Comparison of ENCODE assay signal across 9 mouse cellular contexts in genomic region chr5:143363678-143364615, GRCm38 (mm10). TPM values are rescaled to one million over a fixed set of nuclear protein-coding genes. Genes with fewer than 3 reads are reported as not detected.
A peak's percentile ranks its signal among the peaks of the same experiment; 100 is the strongest.
DNase-seq lines count a peak whose midpoint lies in the region; ATAC-seq and TF ChIP-seq lines count a peak whose summit lies in the region.
"Had no signal": no experiment of that assay in that cellular context is flagged by ENCODE, and none has a peak within 500 bp of the region (broad histone marks: within the 10 kb centered on the region; RNA-seq: fewer than 3 reads in every experiment).

No protein-coding gene starts in this region.

- peaks cover 70% of the 10 kb centered on the region for H3K27me3 ChIP-seq in heart, embryonic 10.5 days (ENCODE audit: insufficient read depth, poor library complexity, severe bottlenecking)
- peaks cover 27% of the 10 kb centered on the region for H3K27me3 ChIP-seq in liver, embryonic 14.5 days (ENCODE audit: control insufficient read depth, insufficient read depth, low read length)
- H3K27me3 ChIP-seq in stomach, embryonic 15.5 days (replicated peaks) = peaks cover 35% of the 10 kb centered on the region

- WGBS in heart, embryonic 10.5 days = under 1% methylated on average over 47 of the region's 47 CpGs
- WGBS in liver, embryonic 14.5 days (ENCODE audit: insufficient replicate concordance) = 1% methylated on average over 47 of the region's 47 CpGs
- under 1% methylated on average over 47 of the region's 47 CpGs for WGBS in stomach, embryonic 15.5 days

- H3K9me3 ChIP-seq in heart, embryonic 10.5 days = no peaks in the 10 kb centered on the region
- H3K9me3 ChIP-seq in liver, embryonic 14.5 days (ENCODE audit: control insufficient read depth, low read length) = no peaks in the 10 kb centered on the region
- H3K9me3 ChIP-seq in stomach, embryonic 15.5 days = no peaks in the 10 kb centered on the region

- no peak for ATAC-seq in liver, embryonic 14.5 days (ENCODE audit: insufficient read depth)
- ATAC-seq in stomach, embryonic 15.5 days (ENCODE audit: insufficient read depth, low FRiP score, low read depth) = peak; percentile 55; the same call in 1 of the 2 replicates
- ATAC-seq in megakaryocyte progenitor cell, adult 5-6 weeks (replicated peaks; ENCODE audit: poor library complexity) = no peak

- peak; percentile 91 for DNase-seq in heart, embryonic 10.5 days (ENCODE audit: low spot score)
- DNase-seq in heart, adult 8-10 months (ENCODE audit: low spot score) = no peak
- peak; percentile 49 for DNase-seq in heart, postnatal 4 days
- no peak for DNase-seq in liver, embryonic 14.5 days (ENCODE audit: low read depth in 3 of 3, low spot score in 3 of 3)
- DNase-seq in thymus, adult 18-20 months = no peak

- H3K27ac ChIP-seq in heart, embryonic 10.5 days = peak overlapping the region; percentile 75
- no peak overlapping the region for H3K27ac ChIP-seq in brown adipose tissue, adult 24 weeks (replicated peaks; ENCODE audit: low read depth, low read length)
- H3K27ac ChIP-seq in liver, embryonic 14.5 days = no peak overlapping the region
- H3K27ac ChIP-seq in stomach, embryonic 15.5 days = no peak overlapping the region

- H3K4me1 ChIP-seq in heart, embryonic 10.5 days = peaks cover 17% of the 10 kb centered on the region
- H3K4me1 ChIP-seq in brown adipose tissue, adult 24 weeks (ENCODE audit: control insufficient read depth, insufficient read depth, insufficient read length, low read length) = no peaks in the 10 kb centered on the region
- H3K4me1 ChIP-seq in liver, embryonic 14.5 days (replicated peaks; ENCODE audit: control insufficient read depth in 2 of 2, insufficient read depth in 2 of 2, low read length in 1 of 2) = no peaks in the 10 kb centered on the region
- H3K4me1 ChIP-seq in stomach, embryonic 15.5 days = peaks cover 8% of the 10 kb centered on the region; the same call in 1 of the 2 replicates

- H3K4me2 ChIP-seq in liver, embryonic 14.5 days (ENCODE audit: low read depth) = peak overlapping the region; percentile 47
- peak overlapping the region; percentile 86 for H3K4me2 ChIP-seq in stomach, embryonic 15.5 days

- TF ChIP-seq CTCF in liver, embryonic 14.5 days (IDR thresholded peaks at IDR 0.05; ENCODE audit: low read depth) = no peak

- H3K36me3 ChIP-seq in heart, embryonic 10.5 days = no peaks in the 10 kb centered on the region
- no peaks in the 10 kb centered on the region for H3K36me3 ChIP-seq in liver, embryonic 14.5 days (replicated peaks; ENCODE audit: control insufficient read depth, insufficient read depth, low read depth)
- no peaks in the 10 kb centered on the region for H3K36me3 ChIP-seq in stomach, embryonic 15.5 days

- peak overlapping the region; percentile 70 for H3K4me3 ChIP-seq in heart, embryonic 10.5 days
- H3K4me3 ChIP-seq in brown adipose tissue, adult 24 weeks (ENCODE audit: insufficient read depth, low read depth, low read length) = peak overlapping the region; percentile 30; the same call in 1 of the 2 replicates
- H3K4me3 ChIP-seq in liver, embryonic 14.5 days (ENCODE audit: insufficient read depth in 1 of 2, low read depth in 2 of 2, low read length in 2 of 2) = peak overlapping the region in 1 of 2 experiments; percentile 31; a peak in 2 of 4 replicates
- peak overlapping the region; percentile 43 for H3K4me3 ChIP-seq in stomach, embryonic 15.5 days (replicated peaks)

- no peak overlapping the region for H3K9ac ChIP-seq in liver, embryonic 14.5 days (replicated peaks)
- H3K9ac ChIP-seq in stomach, embryonic 15.5 days = peak overlapping the region; percentile 25; the same call in 1 of the 2 replicates

- no peak for TF ChIP-seq EP300 in liver, embryonic 14.5 days (IDR thresholded peaks at IDR 0.05; ENCODE audit: low read depth)

RNA-seq across cellular contexts. Expression of gene Grid2ip, which starts 6.8 kb away (rescaled TPM):
- polyA plus RNA-seq in heart, embryonic 10.5 days (2016; fragmentation: Nextera tagmentation; extraction: Ambion mirVana) = 0.51 and 0.55 TPM in 2 replicates
- total RNA-seq in heart, adult 8-10 months (2022) = not detected
- not detected in 2 replicates for polyA plus RNA-seq in brown adipose tissue, adult 24 weeks (2012; ENCODE audit: insufficient read depth, insufficient read length, missing spikeins)
- under 1 TPM in 1 of 2 experiments, not detected in 1; 0.07 TPM for total RNA-seq in heart, postnatal 4 days (2021)
- polyA plus RNA-seq in liver, embryonic 14.5 days (2012; rRNA removed) = 0.01 and 0.05 TPM in 2 replicates
- not detected in 2 replicates for polyA plus RNA-seq in liver, embryonic 14.5 days (2014; fragmentation: Nextera tagmentation; extraction: Ambion mirVana)
- polyA plus RNA-seq in stomach, embryonic 15.5 days (2015; fragmentation: Nextera tagmentation; extraction: Ambion mirVana) = 1.1 and 2.0 TPM in 2 replicates
- not detected in 2 replicates for total RNA-seq in megakaryocyte progenitor cell, adult 5-6 weeks (2015)
- total RNA-seq in megakaryocyte progenitor cell, adult 5-6 weeks (2017) = not detected in 2 replicates
- total RNA-seq: MEL had no signal

RNA-seq across cellular contexts. Expression of gene Zdhhc4, which starts 34.9 kb away (rescaled TPM):
- polyA plus RNA-seq in heart, embryonic 10.5 days (2016; fragmentation: Nextera tagmentation; extraction: Ambion mirVana) = 55.5 and 58.6 TPM in 2 replicates
- total RNA-seq in heart, adult 8-10 months (2022) = 10 to 100 TPM; 21.0 to 32.2 (median 28.6) TPM
- polyA plus RNA-seq in brown adipose tissue, adult 24 weeks (2012; ENCODE audit: insufficient read depth, insufficient read length, missing spikeins) = 39.0 and 39.8 TPM in 2 replicates
- 10 to 100 TPM; 35.6 to 37.3 TPM for total RNA-seq in heart, postnatal 4 days (2021)
- 16.4 and 19.3 TPM in 2 replicates for polyA plus RNA-seq in liver, embryonic 14.5 days (2012; rRNA removed)
- 24.5 and 25.9 TPM in 2 replicates for polyA plus RNA-seq in liver, embryonic 14.5 days (2014; fragmentation: Nextera tagmentation; extraction: Ambion mirVana)
- 66.5 and 70.2 TPM in 2 replicates for polyA plus RNA-seq in stomach, embryonic 15.5 days (2015; fragmentation: Nextera tagmentation; extraction: Ambion mirVana)
- total RNA-seq in megakaryocyte progenitor cell, adult 5-6 weeks (2015) = 58.7 and 66.4 TPM in 2 replicates
- 36.2 and 38.7 TPM in 2 replicates for total RNA-seq in megakaryocyte progenitor cell, adult 5-6 weeks (2017)

RNA-seq across cellular contexts. Expression of gene Kdelr2, which starts 39.7 kb away (rescaled TPM):
- polyA plus RNA-seq in heart, embryonic 10.5 days (2016; fragmentation: Nextera tagmentation; extraction: Ambion mirVana) = 269 and 275 TPM in 2 replicates
- 10 to 100 TPM; 45.0 to 54.2 (median 49.3) TPM for total RNA-seq in heart, adult 8-10 months (2022)
- 28.9 and 35.7 TPM in 2 replicates for polyA plus RNA-seq in brown adipose tissue, adult 24 weeks (2012; ENCODE audit: insufficient read depth, insufficient read length, missing spikeins)
- total RNA-seq in heart, postnatal 4 days (2021) = 100 to 1,000 TPM; 118 to 122 TPM
- polyA plus RNA-seq in liver, embryonic 14.5 days (2012; rRNA removed) = 35.3 and 39.9 TPM in 2 replicates
- polyA plus RNA-seq in liver, embryonic 14.5 days (2014; fragmentation: Nextera tagmentation; extraction: Ambion mirVana) = 134 and 135 TPM in 2 replicates
- polyA plus RNA-seq in stomach, embryonic 15.5 days (2015; fragmentation: Nextera tagmentation; extraction: Ambion mirVana) = 357 and 384 TPM in 2 replicates
- 98.7 and 103 TPM in 2 replicates for total RNA-seq in megakaryocyte progenitor cell, adult 5-6 weeks (2015)
- 150 and 171 TPM in 2 replicates for total RNA-seq in megakaryocyte progenitor cell, adult 5-6 weeks (2017)

RNA-seq across cellular contexts. Expression of gene E130309D02Rik, which starts 48.8 kb away (rescaled TPM):
- 35.0 and 46.1 TPM in 2 replicates for polyA plus RNA-seq in heart, embryonic 10.5 days (2016; fragmentation: Nextera tagmentation; extraction: Ambion mirVana)
- 10 to 100 TPM; 13.4 to 20.7 (median 16.7) TPM for total RNA-seq in heart, adult 8-10 months (2022)
- polyA plus RNA-seq in brown adipose tissue, adult 24 weeks (2012; ENCODE audit: insufficient read depth, insufficient read length, missing spikeins) = 11.5 and 14.1 TPM in 2 replicates
- 10 to 100 TPM; 21.8 to 22.6 TPM for total RNA-seq in heart, postnatal 4 days (2021)
- 12.7 and 14.1 TPM in 2 replicates for polyA plus RNA-seq in liver, embryonic 14.5 days (2012; rRNA removed)
- 13.7 and 17.2 TPM in 2 replicates for polyA plus RNA-seq in liver, embryonic 14.5 days (2014; fragmentation: Nextera tagmentation; extraction: Ambion mirVana)
- polyA plus RNA-seq in stomach, embryonic 15.5 days (2015; fragmentation: Nextera tagmentation; extraction: Ambion mirVana) = 32.6 and 34.3 TPM in 2 replicates
- 40.4 and 41.5 TPM in 2 replicates for total RNA-seq in megakaryocyte progenitor cell, adult 5-6 weeks (2015)
- 23.7 and 23.8 TPM in 2 replicates for total RNA-seq in megakaryocyte progenitor cell, adult 5-6 weeks (2017)

Comparison
In these comparisons a context has a peak if more than half of its experiments do, and no peak if none do; other contexts are left out.
1. DNase-seq: peak in heart, embryonic 10.5 days (single experiment) and heart, postnatal 4 days (single experiment); none in heart, adult 8-10 months (single experiment), liver, embryonic 14.5 days (0 of 3) and thymus, adult 18-20 months (0 of 2).